Mouse (Mus musculus): Measurements from ENCODE around the gene Dpf1. TPM values are rescaled to one million over a fixed set of nuclear protein-coding genes. Genes with fewer than 3 reads are reported as not detected.

Gene Dpf1
- polyA plus RNA-seq, 1 experiment from 2014 or later = 228 TPM

- Histone ChIP-seq H3K4me1 (ENCODE audit: control insufficient read depth, insufficient read depth, low read length) (peaks cover 9% of the 10 kb centered on the region), H3K9ac (replicated peaks; ENCODE audit: low read depth, low read length) (no peak overlapping the region), H3K4me3 (ENCODE audit: low read depth, low read length) (no peak overlapping the region), H3K27me3 (ENCODE audit: control insufficient read depth, insufficient read depth, low read length) (no peaks in the 10 kb centered on the region), H3K36me3 (ENCODE audit: control insufficient read depth, insufficient read depth, low read length) (peaks cover 7% of the 10 kb centered on the region; the same call in 1 of the 2 replicates), H3K4me2 (ENCODE audit: low read depth, low read length) (no peak overlapping the region), H3K9me3 (ENCODE audit: control insufficient read depth, low read length) (no peaks in the 10 kb centered on the region), H3K27ac (ENCODE audit: low read depth, low read length) (no peak overlapping the region)
- 97% methylated on average over 8 of the region's 8 CpGs for WGBS
- no peak for ATAC-seq (ENCODE audit: low read depth)
Observed at GRCm38 (mm10) chr7:29340838-29341237, 37.1 kb downstream of the Dpf1 start.

GRCm38 (mm10) chr7:29341722-29342121 lies 38.0 kb downstream of the Dpf1 start:
- Histone ChIP-seq H3K27ac (ENCODE audit: low read depth, low read length) (peak overlapping the region; percentile 57; the same call in 1 of the 2 replicates), H3K4me2 (ENCODE audit: low read depth, low read length) (no peak overlapping the region), H3K36me3 (ENCODE audit: control insufficient read depth, insufficient read depth, low read length) (peaks cover 7% of the 10 kb centered on the region; the same call in 1 of the 2 replicates), H3K27me3 (ENCODE audit: control insufficient read depth, insufficient read depth, low read length) (no peaks in the 10 kb centered on the region), H3K9ac (replicated peaks; ENCODE audit: low read depth, low read length) (no peak overlapping the region), H3K4me1 (ENCODE audit: control insufficient read depth, insufficient read depth, low read length) (peaks cover 9% of the 10 kb centered on the region), H3K4me3 (ENCODE audit: low read depth, low read length) (no peak overlapping the region), H3K9me3 (ENCODE audit: control insufficient read depth, low read length) (no peaks in the 10 kb centered on the region)
- WGBS = 43% methylated on average over 12 of the region's 12 CpGs
- ATAC-seq (ENCODE audit: low read depth) = no peak

GRCm38 (mm10) chr7:29342489-29343092 lies 38.8 kb downstream of the Dpf1 start:
- H3K9me3 ChIP-seq (ENCODE audit: control insufficient read depth, low read length) = no peaks in the 10 kb centered on the region
- H3K27me3 ChIP-seq (ENCODE audit: control insufficient read depth, insufficient read depth, low read length) = no peaks in the 10 kb centered on the region
- peaks cover 9% of the 10 kb centered on the region for H3K4me1 ChIP-seq (ENCODE audit: control insufficient read depth, insufficient read depth, low read length)
- H3K36me3 ChIP-seq (ENCODE audit: control insufficient read depth, insufficient read depth, low read length) = peaks cover 7% of the 10 kb centered on the region; the same call in 1 of the 2 replicates
- H3K9ac ChIP-seq (replicated peaks; ENCODE audit: low read depth, low read length) = no peak overlapping the region
- no peak overlapping the region for H3K4me2 ChIP-seq (ENCODE audit: low read depth, low read length)
- peak overlapping the region; percentile 57 for H3K27ac ChIP-seq (ENCODE audit: low read depth, low read length)
- no peak overlapping the region for H3K4me3 ChIP-seq (ENCODE audit: low read depth, low read length)
- WGBS = 42% methylated on average over 8 of the region's 8 CpGs
- ATAC-seq (ENCODE audit: low read depth) = no peak

GRCm38 (mm10) chr7:29343746-29344145 lies 40.0 kb downstream of the Dpf1 start:
- 90% methylated on average over 7 of the region's 7 CpGs for WGBS
- Histone ChIP-seq H3K27ac (ENCODE audit: low read depth, low read length) (no peak overlapping the region), H3K9ac (replicated peaks; ENCODE audit: low read depth, low read length) (no peak overlapping the region), H3K36me3 (ENCODE audit: control insufficient read depth, insufficient read depth, low read length) (peaks cover 2% of the 10 kb centered on the region; the same call in 1 of the 2 replicates), H3K4me1 (ENCODE audit: control insufficient read depth, insufficient read depth, low read length) (peaks cover 9% of the 10 kb centered on the region), H3K27me3 (ENCODE audit: control insufficient read depth, insufficient read depth, low read length) (no peaks in the 10 kb centered on the region), H3K4me3 (ENCODE audit: low read depth, low read length) (no peak overlapping the region), H3K9me3 (ENCODE audit: control insufficient read depth, low read length) (no peaks in the 10 kb centered on the region), H3K4me2 (ENCODE audit: low read depth, low read length) (no peak overlapping the region)
- ATAC-seq (ENCODE audit: low read depth) = no peak

GRCm38 (mm10) chr7:29345534-29345933 lies 41.8 kb downstream of the Dpf1 start:
- Histone ChIP-seq H3K4me2 (ENCODE audit: low read depth, low read length) (no peak overlapping the region), H3K4me1 (ENCODE audit: control insufficient read depth, insufficient read depth, low read length) (peaks cover 9% of the 10 kb centered on the region), H3K27me3 (ENCODE audit: control insufficient read depth, insufficient read depth, low read length) (no peaks in the 10 kb centered on the region), H3K4me3 (ENCODE audit: low read depth, low read length) (no peak overlapping the region), H3K27ac (ENCODE audit: low read depth, low read length) (peak overlapping the region; percentile 16; the same call in 1 of the 2 replicates), H3K9me3 (ENCODE audit: control insufficient read depth, low read length) (no peaks in the 10 kb centered on the region), H3K9ac (replicated peaks; ENCODE audit: low read depth, low read length) (no peak overlapping the region), H3K36me3 (ENCODE audit: control insufficient read depth, insufficient read depth, low read length) (peaks cover 5% of the 10 kb centered on the region; the same call in 1 of the 2 replicates)
- no peak for ATAC-seq (ENCODE audit: low read depth)
- 52% methylated on average over 4 of the region's 4 CpGs for WGBS

GRCm38 (mm10) chr7:29346212-29346611 lies 42.5 kb downstream of the Dpf1 start:
- ATAC-seq (ENCODE audit: low read depth) = no peak
- peaks cover 5% of the 10 kb centered on the region; the same call in 1 of the 2 replicates for H3K36me3 ChIP-seq (ENCODE audit: control insufficient read depth, insufficient read depth, low read length)
- no peaks in the 10 kb centered on the region for H3K27me3 ChIP-seq (ENCODE audit: control insufficient read depth, insufficient read depth, low read length)
- WGBS = 64% methylated on average over 3 of the region's 3 CpGs
- H3K9me3 ChIP-seq (ENCODE audit: control insufficient read depth, low read length) = no peaks in the 10 kb centered on the region
- H3K4me1 ChIP-seq (ENCODE audit: control insufficient read depth, insufficient read depth, low read length) = peaks cover 9% of the 10 kb centered on the region
- H3K4me2 ChIP-seq (ENCODE audit: low read depth, low read length) = no peak overlapping the region
- H3K9ac ChIP-seq (replicated peaks; ENCODE audit: low read depth, low read length) = no peak overlapping the region
- H3K4me3 ChIP-seq (ENCODE audit: low read depth, low read length) = no peak overlapping the region
- no peak overlapping the region for H3K27ac ChIP-seq (ENCODE audit: low read depth, low read length)

GRCm38 (mm10) chr7:29350489-29350888 lies 46.7 kb downstream of the Dpf1 start:
- H3K9me3 ChIP-seq (ENCODE audit: control insufficient read depth, low read length) = no peaks in the 10 kb centered on the region
- ATAC-seq (ENCODE audit: low read depth) = no peak
- no peak overlapping the region for H3K9ac ChIP-seq (replicated peaks; ENCODE audit: low read depth, low read length)
- H3K4me3 ChIP-seq (ENCODE audit: low read depth, low read length) = no peak overlapping the region
- peaks cover 9% of the 10 kb centered on the region; the same call in 1 of the 2 replicates for H3K36me3 ChIP-seq (ENCODE audit: control insufficient read depth, insufficient read depth, low read length)
- H3K27me3 ChIP-seq (ENCODE audit: control insufficient read depth, insufficient read depth, low read length) = no peaks in the 10 kb centered on the region
- H3K4me2 ChIP-seq (ENCODE audit: low read depth, low read length) = no peak overlapping the region
- no peaks in the 10 kb centered on the region for H3K4me1 ChIP-seq (ENCODE audit: control insufficient read depth, insufficient read depth, low read length)
- H3K27ac ChIP-seq (ENCODE audit: low read depth, low read length) = no peak overlapping the region
- WGBS = 91% methylated on average over 10 of the region's 10 CpGs

GRCm38 (mm10) chr7:29352246-29352645 lies 48.5 kb downstream of the Dpf1 start:
- Histone ChIP-seq H3K4me2 (ENCODE audit: low read depth, low read length) (no peak overlapping the region), H3K27ac (ENCODE audit: low read depth, low read length) (no peak overlapping the region), H3K4me1 (ENCODE audit: control insufficient read depth, insufficient read depth, low read length) (no peaks in the 10 kb centered on the region), H3K4me3 (ENCODE audit: low read depth, low read length) (no peak overlapping the region), H3K36me3 (ENCODE audit: control insufficient read depth, insufficient read depth, low read length) (peaks cover 9% of the 10 kb centered on the region; the same call in 1 of the 2 replicates), H3K9ac (replicated peaks; ENCODE audit: low read depth, low read length) (no peak overlapping the region), H3K27me3 (ENCODE audit: control insufficient read depth, insufficient read depth, low read length) (no peaks in the 10 kb centered on the region), H3K9me3 (ENCODE audit: control insufficient read depth, low read length) (no peaks in the 10 kb centered on the region)
- ATAC-seq (ENCODE audit: low read depth) = no peak
- 81% methylated on average over 8 of the region's 8 CpGs for whole genome bisulfite sequencing

GRCm38 (mm10) chr7:29354161-29354560 lies 50.4 kb downstream of the Dpf1 start:
- ATAC-seq (ENCODE audit: low read depth) = no peak
- WGBS = 84% methylated on average over 8 of the region's 8 CpGs

More at GRCm38 (mm10) chr7:29354161-29354560, 50.4 kb downstream of the Dpf1 start:
- H3K27ac ChIP-seq (ENCODE audit: low read depth, low read length) = no peak overlapping the region
- H3K4me1 ChIP-seq (ENCODE audit: control insufficient read depth, insufficient read depth, low read length) = no peaks in the 10 kb centered on the region
- peaks cover 9% of the 10 kb centered on the region; the same call in 1 of the 2 replicates for H3K36me3 ChIP-seq (ENCODE audit: control insufficient read depth, insufficient read depth, low read length)
- no peak overlapping the region for H3K4me2 ChIP-seq (ENCODE audit: low read depth, low read length)
- no peak overlapping the region for H3K4me3 ChIP-seq (ENCODE audit: low read depth, low read length)
- no peaks in the 10 kb centered on the region for H3K27me3 ChIP-seq (ENCODE audit: control insufficient read depth, insufficient read depth, low read length)
- H3K9ac ChIP-seq (replicated peaks; ENCODE audit: low read depth, low read length) = no peak overlapping the region
- H3K9me3 ChIP-seq (ENCODE audit: control insufficient read depth, low read length) = no peaks in the 10 kb centered on the region
